Mouse (Mus musculus) ES-E14 (cell line): Measurements from ENCODE around the gene Hspd1.

Source experiments
- HCFC1 ChIP-seq: IDR thresholded peaks from 2 replicates; pipeline ENCODE4 v1.6.1; 2012; ENCODE audit warnings: low read length, inconsistent platforms, borderline replicate concordance; ENCODE audit not compliant: insufficient read depth
- MAFK ChIP-seq: IDR thresholded peaks from 2 replicates; pipeline ENCODE4 v1.6.1; 2014; ENCODE audit warnings: mild to moderate bottlenecking, low read depth, low read length, inconsistent platforms; ENCODE audit not compliant: insufficient read depth
- ZC3H11A ChIP-seq: IDR thresholded peaks from 2 replicates; pipeline ENCODE4 v1.6.1; 2012; ENCODE audit warnings: low read depth, mild to moderate bottlenecking, inconsistent platforms, low read length, borderline replicate concordance

DNA sequence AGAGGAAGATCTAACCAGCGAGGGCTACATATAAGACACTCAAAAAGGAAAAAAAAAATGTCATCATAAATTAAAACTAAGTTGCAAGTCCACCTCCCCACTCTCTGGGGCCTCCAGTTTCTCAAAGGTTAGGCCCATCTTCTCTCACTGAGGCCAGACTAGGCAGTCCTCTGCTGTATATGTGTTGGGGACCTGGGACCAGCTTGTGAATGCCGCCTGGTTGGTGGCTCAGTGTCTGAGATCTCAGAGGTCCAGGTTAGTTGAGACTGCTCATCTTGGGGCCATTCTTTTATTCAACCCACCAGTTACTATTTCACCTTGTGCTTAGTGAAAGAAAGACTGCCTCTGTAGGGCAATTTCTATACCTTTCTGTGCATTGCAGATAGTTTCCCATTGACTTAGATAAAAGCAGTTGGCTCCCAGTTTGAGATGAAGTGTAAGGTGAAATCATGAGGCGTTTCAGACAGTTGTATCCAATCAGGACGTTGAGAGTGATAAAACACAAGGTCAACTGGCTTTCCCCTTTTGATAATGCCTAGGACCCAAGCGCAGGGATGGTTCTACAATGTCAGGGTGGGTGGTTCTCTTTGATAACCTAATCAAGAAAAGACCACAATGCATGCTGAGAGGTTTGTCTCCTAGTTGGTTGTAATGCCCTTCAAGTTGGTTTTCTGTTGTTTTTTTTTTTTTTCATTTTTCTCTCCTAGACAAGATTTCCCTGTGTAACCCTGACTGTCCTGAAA lies 12.2 kb downstream of the Hspd1 start:
- TF ChIP-seq MAFK (no peak), ZC3H11A (no peak), HCFC1 (no peak)
